Mouse (Mus musculus) embryo, embryonic 11.5 days (tissue): Measurements from ENCODE around the gene Inppl1.

ENCODE experiments used
- DNase-seq: peaks from one replicate; pipeline ENCODE4 v3.0.0-alpha.2; 2012; ENCODE audit warnings: low read depth, low spot score

Inppl1 gene

GRCm38 (mm10) chr7:101844186-101844585 lies 6.2 kb upstream of the Inppl1 start:
- no peak for DNase-seq

- no peak for DNase-seq
Observed at GRCm38 (mm10) chr7:101837154-101837605, 849 bp downstream of the Inppl1 start.

GRCm38 (mm10) chr7:101836271-101837153 lies 1.5 kb downstream of the Inppl1 start:
- peak; percentile 63 for DNase-seq

- DNase-seq = no peak
Observed at GRCm38 (mm10) chr7:101835457-101836109, 2.4 kb downstream of the Inppl1 start.

- DNase-seq = no peak
Observed at GRCm38 (mm10) chr7:101834903-101835302, 3.1 kb downstream of the Inppl1 start.

GRCm38 (mm10) chr7:101833916-101834584 lies 4.0 kb downstream of the Inppl1 start:
- no peak for DNase-seq

- DNase-seq = no peak
Observed at GRCm38 (mm10) chr7:101833352-101833751, 4.7 kb downstream of the Inppl1 start.

- DNase-seq = no peak
Observed at GRCm38 (mm10) chr7:101832372-101832771, 5.7 kb downstream of the Inppl1 start.

- DNase-seq = no peak
Observed at GRCm38 (mm10) chr7:101831437-101831836, 6.6 kb downstream of the Inppl1 start.

GRCm38 (mm10) chr7:101830373-101830772 lies 7.7 kb downstream of the Inppl1 start:
- no peak for DNase-seq

GRCm38 (mm10) chr7:101823758-101824630 lies 14.0 kb downstream of the Inppl1 start:
- DNase-seq = no peak

- DNase-seq = no peak
Observed at GRCm38 (mm10) chr7:101822836-101823757, 14.9 kb downstream of the Inppl1 start.

- peak; percentile 54 for DNase-seq
Observed at GRCm38 (mm10) chr7:101821571-101822501, 16.2 kb downstream of the Inppl1 start.

- no peak for DNase-seq
Observed at GRCm38 (mm10) chr7:101820295-101821030, 17.6 kb downstream of the Inppl1 start.

- DNase-seq = no peak
Observed at GRCm38 (mm10) chr7:101817861-101818401, 20.1 kb downstream of the Inppl1 start, which contains the start of gene Phox2a. TSS of gene Phox2a (plus strand) at chr7:101818313.

- DNase-seq = no peak
Observed at GRCm38 (mm10) chr7:101777053-101777452, 61.0 kb downstream of the Inppl1 start.

GRCm38 (mm10) chr7:101772687-101773086 lies 65.3 kb downstream of the Inppl1 start:
- DNase-seq = no peak
